Mouse (Mus musculus) MEL-GATA-1-ER (cell line): ENCODE results near the gene E2f7.
A peak's percentile ranks its signal among the peaks of the same experiment; 100 is the strongest.

Experiments used
- DNase-seq: peaks from one replicate; pipeline ENCODE4 v3.0.0-alpha.2; 2012; ENCODE audit warnings: low read depth; ENCODE audit errors: extremely low read depth

Gene E2f7

GRCm38 (mm10) chr10:110773201-110773600 lies 28.0 kb downstream of the E2f7 start:
- DNase-seq, result no peak

GRCm38 (mm10) chr10:110773878-110774277 lies 28.6 kb downstream of the E2f7 start:
- DNase-seq, result no peak

GRCm38 (mm10) chr10:110781772-110782171 lies 36.5 kb downstream of the E2f7 start:
- no peak for DNase-seq

GRCm38 (mm10) chr10:110782655-110783054 lies 37.4 kb downstream of the E2f7 start:
- DNase-seq, result no peak

- DNase-seq, result no peak
These were observed 43.0 kb downstream of the E2f7 start for GRCm38 (mm10) chr10:110788049-110788752.

GRCm38 (mm10) chr10:110789683-110790082 lies 44.4 kb downstream of the E2f7 start:
- no peak for DNase-seq

GRCm38 (mm10) chr10:110793150-110793787 lies 48.0 kb downstream of the E2f7 start:
- DNase-seq, result peak; percentile 36

GRCm38 (mm10) chr10:110794564-110795205 lies 49.4 kb downstream of the E2f7 start:
- peak; percentile 42 for DNase-seq

GRCm38 (mm10) chr10:110795206-110795796 lies 50.1 kb downstream of the E2f7 start:
- no peak for DNase-seq

- no peak for DNase-seq
These were observed 56.1 kb downstream of the E2f7 start for GRCm38 (mm10) chr10:110801296-110801695.

GRCm38 (mm10) chr10:110804279-110805024 lies 59.2 kb downstream of the E2f7 start:
- no peak for DNase-seq

GRCm38 (mm10) chr10:110805025-110805740 lies 59.9 kb downstream of the E2f7 start:
- DNase-seq, result no peak

- DNase-seq, result no peak
These were observed 61.2 kb downstream of the E2f7 start for GRCm38 (mm10) chr10:110806471-110806870.

- no peak for DNase-seq
These were observed 65.3 kb downstream of the E2f7 start for GRCm38 (mm10) chr10:110810528-110810927.

GRCm38 (mm10) chr10:110811209-110811861 lies 66.1 kb downstream of the E2f7 start:
- DNase-seq, result no peak

GRCm38 (mm10) chr10:110811862-110812225 lies 66.6 kb downstream of the E2f7 start:
- DNase-seq, result no peak

- DNase-seq, result no peak
These were observed 75.9 kb downstream of the E2f7 start for GRCm38 (mm10) chr10:110821139-110821538.

GRCm38 (mm10) chr10:110821692-110822091 lies 76.5 kb downstream of the E2f7 start:
- DNase-seq, result no peak

GRCm38 (mm10) chr10:110832336-110832735 lies 87.1 kb downstream of the E2f7 start:
- no peak for DNase-seq

GRCm38 (mm10) chr10:110835115-110835806 lies 90.0 kb downstream of the E2f7 start:
- no peak for DNase-seq
